Mouse (Mus musculus) kidney, postnatal 0 days (tissue): ENCODE measurements at regions not wholly inside any gene's neighbourhood (a gene's known extent, or its start where the extent isn't known, plus 50 kb on each side); places are given as distances from the start of the nearest gene placed in this dataset.

ENCODE experiments used
- ATAC-seq: fragments of 200-750 bp; cut with Nextera tagmentation; replicated peaks from 2 replicates; pipeline ENCODE4 v1.8.0; 2017; ENCODE audit warnings: low read depth, moderate number of reproducible peaks, moderate TSS enrichment, moderate library complexity; ENCODE audit not compliant: low FRiP score
- DNase-seq: peaks from one replicate; pipeline ENCODE4 v3.0.0-alpha.2; 2016; ENCODE audit warnings: low spot score
- H3K27ac ChIP-seq: fragments of 300-500 bp; sonication (generic); 2 replicates; pipeline ENCODE4 v1.5.1; 2014; ENCODE audit warnings: mild to moderate bottlenecking
- H3K27me3 ChIP-seq: fragments of 300-500 bp; sonication (generic); 2 replicates; pipeline ENCODE4 v1.6.1; 2014; ENCODE audit warnings: low read length, mixed read lengths; ENCODE audit not compliant: insufficient read depth
- H3K36me3 ChIP-seq: fragments of 300-500 bp; sonication (generic); 2 replicates; pipeline ENCODE4 v1.6.1; 2014; ENCODE audit warnings: low read length, mixed read lengths; ENCODE audit not compliant: insufficient read depth
- H3K4me1 ChIP-seq: fragments of 300-500 bp; sonication (generic); replicated peaks from 2 replicates; pipeline ENCODE4 v1.6.1; 2014; ENCODE audit warnings: antibody characterized with exemption, low read length, mixed read lengths; ENCODE audit not compliant: insufficient read depth
- H3K4me2 ChIP-seq: fragments of 300-500 bp; sonication (generic); 2 replicates; pipeline ENCODE4 v1.6.1; 2014; ENCODE audit warnings: mild to moderate bottlenecking, low read length, moderate library complexity, mixed read lengths
- H3K4me3 ChIP-seq: fragments of 300-500 bp; sonication (generic); replicated peaks from 2 replicates; pipeline ENCODE4 v1.5.1; 2014; ENCODE audit warnings: low read depth, low read length
- H3K9ac ChIP-seq: fragments of 300-500 bp; sonication (generic); 2 replicates; pipeline ENCODE4 v1.6.1; 2014; ENCODE audit warnings: low read depth, low read length
- H3K9me3 ChIP-seq: fragments of 300-500 bp; sonication (generic); replicated peaks from 2 replicates; pipeline ENCODE4 v1.6.1; 2016; ENCODE audit warnings: low read length, inconsistent platforms, mixed read lengths
- CTCF ChIP-seq: IDR thresholded peaks from 2 replicates; pipeline ENCODE4 v1.5.1; 2016; ENCODE audit warnings: antibody characterized with exemption, low read depth, mild to moderate bottlenecking, moderate library complexity
- WGBS: fragments of 180-500 bp; shearing (Covaris S2); extraction: QIAGEN DNeasy Blood & Tissue Kit; methylation state at CpG from one replicate; pipeline ENCODE4 v1.1.7; 2014; 5-methylcytosine and 5-hydroxymethylcytosine counted together

GRCm38 (mm10) chr3:37977453-37977852 is 253.2 kb upstream of the Gm5148 start:
- no peaks in the 10 kb centered on the region for H3K9me3 ChIP-seq
- DNase-seq: no peak
- H3K36me3 ChIP-seq: no peaks in the 10 kb centered on the region
- H3K27me3 ChIP-seq: no peaks in the 10 kb centered on the region
- H3K9ac ChIP-seq: no peak overlapping the region
- no peak overlapping the region for H3K4me3 ChIP-seq
- peak; percentile 23; the same call in 1 of the 2 replicates for TF ChIP-seq CTCF
- 69% methylated on average over 3 of the region's 3 CpGs for WGBS
- H3K27ac ChIP-seq: peak overlapping the region; percentile 8; the same call in 1 of the 2 replicates
- no peak for ATAC-seq
- no peak overlapping the region for H3K4me2 ChIP-seq
- peaks cover 22% of the 10 kb centered on the region for H3K4me1 ChIP-seq

DNA sequence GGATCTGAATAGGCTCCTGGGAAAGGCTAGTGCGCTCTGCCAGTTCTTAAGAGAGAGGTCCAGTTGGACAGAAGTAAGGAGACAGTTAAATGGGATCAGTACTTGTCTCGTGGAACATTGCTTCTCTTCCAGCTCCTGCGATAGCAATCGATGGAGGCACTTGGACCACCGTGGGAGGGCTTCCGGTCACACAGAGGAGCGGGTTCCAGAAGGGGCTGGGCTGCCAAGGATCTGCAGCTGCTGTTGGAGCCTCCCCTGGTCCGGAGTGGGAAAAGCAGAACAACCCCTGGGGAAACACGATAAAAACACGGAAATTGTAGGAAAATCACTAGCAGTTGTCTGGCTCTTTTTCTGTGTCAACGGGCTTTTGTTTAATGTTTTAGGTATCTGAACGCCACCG is 252.3 kb upstream of the Gm5148 start:
- no peak overlapping the region for H3K9ac ChIP-seq
- H3K9me3 ChIP-seq: no peaks in the 10 kb centered on the region
- no peaks in the 10 kb centered on the region for H3K36me3 ChIP-seq
- H3K4me2 ChIP-seq: peak overlapping the region; percentile 39
- H3K27ac ChIP-seq: peak overlapping the region; percentile 20
- no peaks in the 10 kb centered on the region for H3K27me3 ChIP-seq
- 20% methylated on average over 13 of the region's 13 CpGs for WGBS
- no peak for TF ChIP-seq CTCF
- DNase-seq: peak; percentile 81
- H3K4me3 ChIP-seq: peak overlapping the region; percentile 20; the same call in 1 of the 2 replicates
- peaks cover 18% of the 10 kb centered on the region for H3K4me1 ChIP-seq
- ATAC-seq: no peak; the same call in 1 of the 2 replicates

GRCm38 (mm10) chr3:37975194-37975756 is 251.0 kb upstream of the Gm5148 start:
- Histone ChIP-seq H3K27ac (peak overlapping the region; percentile 54; the same call in 1 of the 2 replicates), H3K36me3 (no peaks in the 10 kb centered on the region), H3K4me2 (peak overlapping the region; percentile 4; the same call in 1 of the 2 replicates), H3K4me1 (peaks cover 15% of the 10 kb centered on the region), H3K9ac (no peak overlapping the region), H3K4me3 (no peak overlapping the region), H3K9me3 (no peaks in the 10 kb centered on the region), H3K27me3 (no peaks in the 10 kb centered on the region)
- no peak for TF ChIP-seq CTCF
- peak; percentile 46 for DNase-seq
- peak; percentile 57 for ATAC-seq
- 19% methylated on average over 11 of the region's 11 CpGs for WGBS

DNA sequence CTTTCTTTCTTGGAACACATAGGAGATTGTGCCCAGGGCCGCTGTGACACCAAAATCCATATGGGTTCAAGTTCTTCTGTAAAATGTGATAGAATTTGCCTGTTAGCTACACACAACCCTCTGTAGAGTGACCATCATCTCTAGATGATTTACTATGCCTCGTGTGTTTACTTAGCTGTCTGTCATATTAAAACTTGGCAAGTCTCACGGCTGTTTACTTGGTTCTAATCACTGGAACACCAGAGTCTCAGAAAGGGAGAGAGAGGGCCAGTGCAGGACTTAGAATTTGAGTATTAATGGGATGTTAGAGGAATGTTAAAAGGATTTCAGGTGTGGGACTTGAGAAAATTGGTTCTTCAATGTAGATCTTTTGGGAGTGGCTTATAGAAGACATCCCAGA is 248.6 kb upstream of the Gm5148 start:
- WGBS: 60% methylated on average over 3 of the region's 3 CpGs
- DNase-seq (no peak), ATAC-seq (no peak)
- H3K27me3 ChIP-seq: no peaks in the 10 kb centered on the region
- H3K9ac ChIP-seq: no peak overlapping the region
- H3K4me2 ChIP-seq: no peak overlapping the region
- H3K9me3 ChIP-seq: no peaks in the 10 kb centered on the region
- H3K36me3 ChIP-seq: no peaks in the 10 kb centered on the region
- H3K4me3 ChIP-seq: no peak overlapping the region
- no peak for TF ChIP-seq CTCF
- H3K27ac ChIP-seq: no peak overlapping the region
- H3K4me1 ChIP-seq: peaks cover 15% of the 10 kb centered on the region

- Histone ChIP-seq H3K27me3 (no peaks in the 10 kb centered on the region), H3K4me3 (no peak overlapping the region), H3K9me3 (no peaks in the 10 kb centered on the region), H3K36me3 (no peaks in the 10 kb centered on the region), H3K4me2 (no peak overlapping the region), H3K27ac (no peak overlapping the region), H3K9ac (no peak overlapping the region), H3K4me1 (peaks cover 15% of the 10 kb centered on the region)
- WGBS: 48% methylated on average over 2 of the region's 2 CpGs
- no peak for TF ChIP-seq CTCF
- no peak for DNase-seq
- no peak for ATAC-seq
These were observed 246.9 kb upstream of the Gm5148 start for GRCm38 (mm10) chr3:37971240-37971639.

DNA sequence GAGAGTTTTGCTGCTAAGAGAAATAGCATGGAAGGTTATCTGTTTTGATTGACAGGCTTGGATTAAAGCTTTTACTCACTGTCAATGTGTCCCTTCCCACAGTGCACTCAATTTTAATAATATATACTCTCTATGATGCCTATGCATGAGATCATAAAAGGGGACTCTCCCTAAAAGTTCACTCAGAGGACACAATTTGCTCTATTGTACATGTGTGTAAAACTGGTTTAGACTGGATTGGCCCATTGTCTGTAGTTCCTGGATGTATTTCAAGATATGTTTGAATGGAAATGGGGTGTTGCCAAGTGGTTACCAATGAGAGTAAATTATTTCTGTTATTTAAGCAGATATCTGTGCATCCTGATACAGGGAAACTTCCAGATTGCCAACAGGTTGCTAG is 244.4 kb upstream of the Gm5148 start:
- H3K4me3 ChIP-seq: no peak overlapping the region
- no peak for ATAC-seq
- no peak overlapping the region for H3K9ac ChIP-seq
- no peak for DNase-seq
- no peak overlapping the region for H3K27ac ChIP-seq
- H3K4me2 ChIP-seq: no peak overlapping the region
- no peaks in the 10 kb centered on the region for H3K36me3 ChIP-seq
- no peak for TF ChIP-seq CTCF
- no peaks in the 10 kb centered on the region for H3K27me3 ChIP-seq
- H3K4me1 ChIP-seq: no peaks in the 10 kb centered on the region
- no peaks in the 10 kb centered on the region for H3K9me3 ChIP-seq

DNA sequence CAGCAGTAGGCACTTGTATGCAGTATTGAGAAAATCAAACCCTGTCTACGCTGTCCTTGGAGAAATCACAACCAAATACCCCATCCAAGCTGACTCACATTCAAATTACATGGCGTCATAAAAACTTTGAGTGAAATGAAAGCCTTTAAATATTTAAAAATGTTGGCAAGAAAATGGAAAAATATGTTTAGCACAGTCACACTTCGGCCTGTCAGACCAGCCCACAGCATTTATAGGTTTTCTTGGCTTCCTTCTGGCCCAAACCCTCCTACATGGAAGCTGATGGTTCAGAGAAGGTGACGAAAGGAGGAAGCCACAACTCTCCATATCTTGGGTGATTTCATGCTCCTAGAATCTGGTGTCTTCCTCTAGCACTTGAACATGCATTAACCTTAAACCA is 240.9 kb upstream of the Gm5148 start:
- no peaks in the 10 kb centered on the region for H3K27me3 ChIP-seq
- no peak for TF ChIP-seq CTCF
- H3K4me2 ChIP-seq: no peak overlapping the region
- DNase-seq (no peak), ATAC-seq (no peak)
- 93% methylated on average over 4 of the region's 4 CpGs for WGBS
- H3K9ac ChIP-seq: no peak overlapping the region
- no peaks in the 10 kb centered on the region for H3K9me3 ChIP-seq
- H3K36me3 ChIP-seq: no peaks in the 10 kb centered on the region
- H3K27ac ChIP-seq: no peak overlapping the region
- H3K4me1 ChIP-seq: 0 out of 2 replicates have a peak, but pooled peaks cover 3% of the 10 kb centered on the region
- no peak overlapping the region for H3K4me3 ChIP-seq
